Mouse (Mus musculus) effector memory CD4-positive, alpha-beta T cell, adult 5 months (primary cell): ENCODE results near the gene Oxnad1. TPM values are rescaled to one million over a fixed set of nuclear protein-coding genes. Genes with fewer than 3 reads are reported as not detected.

Experiments used
- polyA plus RNA-seq: library from polyadenylated mRNA; unstranded; fragments of 100-300 nt; shearing (Covaris generic); gene quantifications from one replicate; pipeline ENCODE4 v1.2.1, GENCODE M21; 2017

Gene Oxnad1
- 14.2 TPM for polyA plus RNA-seq

GRCm38 (mm10) chr14:32084761-32085485 lies at the start of gene Oxnad1:
Oxnad1 (plus strand) TSS chr14:32085374.

GRCm38 (mm10) chr14:32085486-32086201 lies 470 bp downstream of the Oxnad1 start, which contains the start of gene Dph3:
Dph3 (minus strand) TSS chr14:32085729.

GRCm38 (mm10) chr14:32141723-32142122 lies 56.5 kb downstream of the Oxnad1 start, which contains the start of gene Msmb:
Msmb (plus strand) TSS chr14:32142023.

Other genes with a start within 250 kb of the Oxnad1 start
- gene Galnt15, start 56.4 kb upstream of the Oxnad1 start, polyA plus RNA-seq, result not detected
- gene Dph3, start 355 bp downstream of the Oxnad1 start, polyA plus RNA-seq, result 124 TPM
- gene Msmb, start 56.6 kb downstream of the Oxnad1 start, polyA plus RNA-seq, result not detected
- gene Ncoa4, start 74.5 kb downstream of the Oxnad1 start, polyA plus RNA-seq, result 57.4 TPM
- gene Timm23, start 116.5 kb downstream of the Oxnad1 start, polyA plus RNA-seq, result 134 TPM
- gene Parg, start 116.6 kb downstream of the Oxnad1 start, polyA plus RNA-seq, result 65.0 TPM
- gene Ogdhl, start 236.6 kb downstream of the Oxnad1 start, polyA plus RNA-seq, result 0.37 TPM